Mouse (Mus musculus) embryonic fibroblast, embryonic 13.5 days (primary cell): ENCODE data around the gene Gtsf1.

Source experiments
- CTCF ChIP-seq: IDR thresholded peaks from 2 replicates; pipeline ENCODE4 v1.5.1; 2011; ENCODE audit warnings: mild to moderate bottlenecking, control low read depth, low read length, moderate library complexity, borderline replicate concordance; ENCODE audit not compliant: insufficient read depth
- POLR2A ChIP-seq: IDR thresholded peaks from 2 replicates; pipeline ENCODE4 v1.6.1; 2011; ENCODE audit warnings: low read depth, mild to moderate bottlenecking, control low read depth, low read length, moderate library complexity

GRCm38 (mm10) chr15:103368179-103368940 lies 61.9 kb downstream of the Gtsf1 start:
- no peak for TF ChIP-seq POLR2A
- no peak for TF ChIP-seq CTCF
